Mouse (Mus musculus) neutrophil, adult 65 days (primary cell): ENCODE measurements around the gene Mib2. TPM values are rescaled to one million over a fixed set of nuclear protein-coding genes. Genes with fewer than 3 reads are reported as not detected.

Experiments
- total RNA-seq: library from RNA; stranded (reverse); gene quantifications from 2 replicates; pipeline ENCODE4 v1.2.4, GENCODE M21; 2023

The Mib2 gene
- total RNA-seq: 30.7 and 38.4 TPM in 2 replicates

DNA sequence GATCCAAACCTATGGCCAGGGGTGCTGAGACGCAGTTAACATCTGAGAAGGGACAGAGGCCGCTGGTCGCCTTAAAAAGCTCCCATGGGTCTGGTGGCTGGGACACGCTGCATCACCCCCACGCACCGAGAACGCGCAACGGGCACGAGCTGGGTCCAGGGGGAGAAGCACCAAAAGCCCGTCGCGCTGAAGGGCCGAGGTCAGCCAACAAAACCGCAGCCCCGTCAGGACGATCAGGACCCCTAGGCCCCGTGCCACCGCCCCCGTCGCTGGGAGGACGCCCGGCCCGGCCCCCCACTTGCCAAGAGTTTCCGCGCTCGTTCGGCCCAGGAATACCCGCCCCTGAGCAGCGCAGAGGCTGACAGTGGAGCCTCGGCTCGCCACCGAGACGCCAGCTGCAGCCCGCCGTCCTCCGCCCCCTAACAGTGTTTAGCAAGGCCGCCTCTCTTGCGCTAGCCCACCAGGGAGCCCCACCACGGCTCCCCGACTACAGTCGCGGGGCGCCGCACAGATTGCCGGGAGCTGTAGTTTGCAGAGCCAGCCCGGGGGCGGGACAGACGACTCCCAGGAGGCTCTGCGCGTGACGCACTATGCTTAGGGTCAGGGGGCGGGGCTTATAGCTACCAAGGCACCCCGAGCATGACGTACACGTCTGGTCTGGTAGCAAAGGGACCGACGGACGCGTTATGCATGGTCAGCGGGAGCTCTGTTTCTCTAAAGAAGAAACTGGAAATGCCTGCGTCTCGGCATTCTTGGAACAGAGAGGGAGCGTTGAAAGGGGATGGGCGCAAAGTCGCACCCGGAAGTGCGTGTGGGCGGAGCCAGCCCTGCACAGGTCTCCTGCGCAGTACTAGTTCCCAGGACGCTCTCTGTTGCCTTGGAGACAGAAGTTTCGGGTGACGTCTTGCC lies at the start of gene Mib2:
TSS of gene Mib2 (minus strand) at position 510 of the 909 bp plus-strand sequence.

DNA sequence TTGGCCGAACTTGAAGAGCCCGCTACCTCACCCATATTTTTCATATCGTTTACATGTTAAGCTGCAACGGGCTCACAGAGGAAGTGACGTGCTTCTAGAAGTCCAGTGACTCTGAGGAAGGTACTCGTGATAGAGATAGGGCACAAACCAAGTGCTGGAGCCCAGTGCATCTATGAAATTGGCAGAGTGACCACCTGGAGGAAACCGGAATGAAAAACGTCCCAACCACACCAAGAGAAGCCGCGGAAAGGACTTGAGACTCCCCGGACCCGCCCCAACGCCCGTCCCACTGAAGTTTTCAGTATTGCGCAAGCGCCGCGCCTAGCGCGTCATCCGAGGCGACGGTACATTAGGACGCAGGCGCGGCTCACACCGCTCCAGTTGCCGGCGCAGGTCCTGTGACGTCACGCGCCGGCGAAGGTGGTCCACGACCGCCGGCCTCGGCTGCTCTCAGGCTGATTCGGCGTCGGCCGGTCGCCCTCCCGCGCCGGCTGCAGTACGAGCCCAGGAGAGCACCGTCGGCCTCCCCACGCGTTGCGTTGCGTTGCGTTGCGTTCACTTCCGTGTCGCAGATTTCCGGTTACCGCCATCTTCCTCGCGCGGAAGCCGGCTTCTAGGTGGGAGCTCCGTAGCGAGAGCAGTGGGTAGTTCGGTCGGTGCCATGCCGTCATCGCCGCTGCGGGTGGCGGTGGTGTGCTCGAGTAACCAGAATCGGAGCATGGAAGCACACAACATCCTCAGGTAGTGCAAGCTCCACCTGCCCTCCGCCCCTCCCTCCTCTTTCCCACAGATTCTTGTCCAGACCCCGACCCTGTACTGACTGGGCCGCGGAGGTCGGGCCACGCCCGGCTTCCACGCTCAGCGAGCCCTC lies 36.0 kb upstream of the Mib2 start, which contains the start of gene Ssu72:
TSS of gene Ssu72 (plus strand) at position 80 of the 871 bp plus-strand sequence.

DNA sequence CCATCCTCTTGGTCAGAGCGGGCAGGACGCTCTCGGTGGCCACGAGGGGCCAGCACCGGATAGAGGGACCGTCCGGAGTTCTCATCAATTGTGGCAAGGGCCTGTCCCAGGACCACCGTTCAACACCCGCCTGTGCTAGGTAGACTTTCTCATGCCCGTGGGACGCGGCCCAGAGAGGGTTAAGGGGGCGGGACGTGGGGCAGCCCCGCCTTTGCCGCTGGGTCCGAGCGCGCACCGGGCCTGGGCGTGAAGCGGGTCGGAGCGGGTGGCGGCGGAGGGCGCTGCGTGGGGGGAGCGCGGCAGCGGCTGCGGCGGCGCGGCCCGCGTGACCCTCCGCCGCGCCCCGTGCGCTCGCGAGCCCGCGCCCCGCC lies 25.1 kb upstream of the Mib2 start, which contains the start of gene Fndc10:
TSS of gene Fndc10 (plus strand) at position 232 of the 371 bp plus-strand sequence.

DNA sequence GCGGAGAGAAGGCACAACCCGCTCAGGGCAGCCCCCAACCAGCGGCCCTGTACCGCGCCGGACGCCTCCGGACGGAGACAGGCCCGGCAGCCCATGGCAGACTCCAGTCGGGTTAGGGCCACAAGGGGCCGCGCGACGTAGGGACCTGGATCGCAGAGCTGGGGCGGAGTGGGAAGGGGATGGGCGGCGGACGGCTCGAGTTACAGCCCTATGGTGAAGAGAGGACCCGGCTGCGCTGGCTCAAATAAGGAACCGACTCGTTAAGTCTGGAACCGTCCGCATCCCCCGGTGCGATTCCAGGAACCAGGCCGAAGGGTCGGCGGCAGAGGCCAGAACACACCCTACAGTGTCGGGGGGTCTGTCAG lies 15.9 kb downstream of the Mib2 start, which contains the start of gene Mmp23:
TSS of gene Mmp23 (minus strand) at position 299 of the 365 bp plus-strand sequence.

DNA sequence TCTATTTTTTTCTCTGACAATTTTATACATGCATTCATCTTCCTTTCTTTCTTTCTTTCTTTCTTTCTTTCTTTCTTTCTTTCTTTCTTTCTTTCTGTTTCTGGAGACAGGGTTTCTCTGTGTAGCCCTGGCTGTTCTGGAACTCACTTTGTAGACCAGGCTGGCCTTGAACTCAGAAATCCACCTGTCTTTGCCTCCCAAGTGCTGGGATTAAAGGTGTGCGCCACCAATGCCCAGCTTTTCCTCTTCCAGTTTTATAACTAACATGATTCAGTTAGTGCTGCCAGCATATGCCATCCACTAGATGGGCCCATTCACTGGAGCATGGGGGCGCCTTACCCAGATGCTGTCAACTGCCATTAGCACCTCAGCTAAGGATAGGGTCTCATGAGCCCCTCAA lies 23.7 kb downstream of the Mib2 start, which contains the start of gene Gm10563:
TSS of gene Gm10563 (minus strand) at position 101 of the 400 bp plus-strand sequence.

DNA sequence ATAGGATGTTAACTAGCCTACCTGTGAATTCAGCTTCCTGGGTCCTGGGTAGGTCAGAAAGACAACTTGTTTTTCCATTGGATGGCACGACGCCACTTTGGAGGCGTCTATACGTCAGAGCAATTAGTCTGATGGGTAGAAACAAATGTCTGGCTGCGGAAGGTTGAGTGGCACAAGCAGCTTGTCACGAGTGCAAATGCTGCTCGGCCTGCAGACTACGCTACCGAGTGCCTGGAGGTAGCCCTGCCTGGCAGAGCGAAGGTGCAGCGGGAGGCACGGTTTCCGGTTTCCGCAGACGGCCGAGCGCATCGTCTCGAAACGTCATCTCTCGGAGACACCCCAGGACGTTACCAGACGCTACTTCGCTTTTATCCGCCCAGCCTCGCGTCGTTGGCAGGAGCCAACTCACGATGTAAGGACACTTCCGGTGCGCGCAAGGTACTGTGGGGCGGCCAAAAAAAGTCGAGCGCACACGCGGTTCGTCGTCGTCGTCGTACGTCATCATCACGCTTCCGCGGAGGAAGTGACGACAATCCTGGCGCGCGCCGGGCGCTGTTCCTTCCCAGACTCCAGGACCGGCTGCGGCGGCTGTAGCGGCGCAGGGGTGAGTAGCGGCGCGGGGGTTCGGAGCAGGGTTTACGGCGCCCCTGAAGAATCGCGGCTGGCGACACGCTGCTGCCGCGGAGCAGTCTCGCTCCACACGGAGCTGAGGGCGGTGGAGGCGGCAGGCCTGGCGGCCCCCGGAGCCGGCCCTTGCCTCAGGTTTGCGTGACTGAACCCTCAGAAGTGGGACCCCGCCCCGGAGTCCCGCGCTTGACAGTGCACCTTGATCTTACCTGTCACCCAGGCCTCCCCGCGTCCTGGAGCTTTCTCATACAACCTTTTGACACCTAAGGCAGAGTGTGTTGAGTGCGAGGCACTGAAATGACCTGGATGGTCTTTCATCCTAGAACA lies 44.4 kb downstream of the Mib2 start, which contains the start of gene Cdk11b:
TSS of gene Cdk11b (plus strand) at position 517 of the 954 bp plus-strand sequence.

Other genes with a start within 250 kb of the Mib2 start
- gene Tmem52, start 200.1 kb downstream of the Mib2 start, total RNA-seq: not detected in 2 replicates
- 221 and 270 TPM in 2 replicates for gene Gnb1, start 177.8 kb downstream of the Mib2 start, total RNA-seq
- gene Nadk, start 106.8 kb downstream of the Mib2 start, total RNA-seq: 364 and 368 TPM in 2 replicates
- 13.1 and 16.4 TPM in 2 replicates for gene Slc35e2, start 67.8 kb downstream of the Mib2 start, total RNA-seq
- gene Cdk11b, start 44.3 kb downstream of the Mib2 start, total RNA-seq: 181 and 295 TPM in 2 replicates
- not detected in 2 replicates for gene Gm10563, start 23.8 kb downstream of the Mib2 start, total RNA-seq
- 0.34 and 1.3 TPM in 2 replicates for gene Mmp23, start 15.8 kb downstream of the Mib2 start, total RNA-seq
- gene Fndc10, start 25.1 kb upstream of the Mib2 start, total RNA-seq: 0.22 and 0.54 TPM in 2 replicates
- gene Ssu72, start 35.6 kb upstream of the Mib2 start, total RNA-seq: 82.1 and 98.7 TPM in 2 replicates
- gene Tmem240, start 65.6 kb upstream of the Mib2 start, total RNA-seq: 0.23 and 0.41 TPM in 2 replicates
- 7.3 and 11.4 TPM in 2 replicates for gene Atad3a, start 91.9 kb upstream of the Mib2 start, total RNA-seq
- gene Vwa1, start 105.5 kb upstream of the Mib2 start, total RNA-seq: not detected in 2 replicates
- not detected in 2 replicates for gene Tmem88b, start 116.7 kb upstream of the Mib2 start, total RNA-seq
- gene Ankrd65, start 121.2 kb upstream of the Mib2 start, total RNA-seq: not detected in 2 replicates
- gene Mrpl20, start 133.7 kb upstream of the Mib2 start, total RNA-seq: 45.0 and 61.8 TPM in 2 replicates
- gene Ccnl2, start 143.3 kb upstream of the Mib2 start, total RNA-seq: 162 and 225 TPM in 2 replicates
- gene Aurkaip1, start 162.1 kb upstream of the Mib2 start, total RNA-seq: 98.0 and 129 TPM in 2 replicates
- gene Mxra8, start 170.5 kb upstream of the Mib2 start, total RNA-seq: 0.23 and 1.3 TPM in 2 replicates
- 49.9 and 68.5 TPM in 2 replicates for gene Dvl1, start 178.2 kb upstream of the Mib2 start, total RNA-seq
- 2.3 and 2.6 TPM in 2 replicates for gene Tas1r3, start 194.2 kb upstream of the Mib2 start, total RNA-seq
- gene Cptp, start 200.2 kb upstream of the Mib2 start, total RNA-seq: 20.5 and 22.6 TPM in 2 replicates
- gene Ints11, start 200.3 kb upstream of the Mib2 start, total RNA-seq: 31.9 and 42.4 TPM in 2 replicates
- gene Pusl1, start 222.6 kb upstream of the Mib2 start, total RNA-seq: 10.6 and 10.8 TPM in 2 replicates
- 55.0 and 80.6 TPM in 2 replicates for gene Acap3, start 222.6 kb upstream of the Mib2 start, total RNA-seq